Mouse (Mus musculus): ENCODE results near the gene Mvd.

The Mvd gene

GRCm38 (mm10) chr8:122443262-122444006 is at the start of gene Mvd:
Gene Mvd (minus strand): TSS chr8:122443422.
- peak; percentile 99 for DNase-seq

GRCm38 (mm10) chr8:122488387-122488786 is 45.2 kb upstream of the Mvd start:
- peak; percentile 71 to 75 for DNase-seq

GRCm38 (mm10) chr8:122484831-122485230 is 41.6 kb upstream of the Mvd start:
- no peak for DNase-seq

GRCm38 (mm10) chr8:122483877-122484276 is 40.7 kb upstream of the Mvd start:
- DNase-seq: no peak

- no peak for DNase-seq
Observed at GRCm38 (mm10) chr8:122482448-122482847, 39.2 kb upstream of the Mvd start.

GRCm38 (mm10) chr8:122475580-122476320 is 32.5 kb upstream of the Mvd start, which contains the start of the genes Rnf166 and Ctu2:
Gene Rnf166 (minus strand): TSS chr8:122476064.
Gene Ctu2 (plus strand): TSS chr8:122476143.
- DNase-seq: peak; percentile 96 to 98

- peak; percentile 53 to 71 for DNase-seq
Observed at GRCm38 (mm10) chr8:122474951-122475560, 31.8 kb upstream of the Mvd start.

- no peak for DNase-seq
Observed at GRCm38 (mm10) chr8:122473911-122474421, 30.7 kb upstream of the Mvd start.

GRCm38 (mm10) chr8:122470691-122471090 is 27.5 kb upstream of the Mvd start:
- no peak for DNase-seq

GRCm38 (mm10) chr8:122469965-122470364 is 26.7 kb upstream of the Mvd start:
- DNase-seq: no peak

- no peak for DNase-seq
Observed at GRCm38 (mm10) chr8:122469407-122469806, 26.2 kb upstream of the Mvd start.

- no peak for DNase-seq
Observed at GRCm38 (mm10) chr8:122467816-122468215, 24.6 kb upstream of the Mvd start.

- DNase-seq: no peak
Observed at GRCm38 (mm10) chr8:122464985-122465384, 21.8 kb upstream of the Mvd start.

GRCm38 (mm10) chr8:122463651-122464640 is 20.7 kb upstream of the Mvd start:
- no peak for DNase-seq

GRCm38 (mm10) chr8:122462510-122462909 is 19.3 kb upstream of the Mvd start:
- DNase-seq: no peak

- no peak for DNase-seq
Observed at GRCm38 (mm10) chr8:122461473-122462148, 18.4 kb upstream of the Mvd start.

- DNase-seq: peak; percentile 69 to 72
Observed at GRCm38 (mm10) chr8:122460524-122461472, 17.6 kb upstream of the Mvd start, which contains the start of gene Snai3. Gene Snai3 (minus strand): TSS chr8:122460733.

- DNase-seq: no peak
Observed at GRCm38 (mm10) chr8:122459990-122460389, 16.8 kb upstream of the Mvd start.

GRCm38 (mm10) chr8:122459218-122459900 is 16.1 kb upstream of the Mvd start:
- peak; percentile 35 to 63 for DNase-seq

All from cerebellum, postnatal 14 days (tissue).